Mouse (Mus musculus) liver, embryonic 15.5 days (tissue): ENCODE measurements around the gene Zg16. TPM values are rescaled to one million over a fixed set of nuclear protein-coding genes. Genes with fewer than 3 reads are reported as not detected.

Source experiments
- microRNA-seq: library from miRNA; unstranded; fragments of <30 nt; microRNA quantifications from one replicate; pipeline ENCODE4, GENCODE M21; 2016
- polyA plus RNA-seq: library from polyadenylated mRNA; unstranded; fragments of >200 nt; fragmentation: Nextera tagmentation; extraction: Ambion mirVana; gene quantifications from 2 replicates; pipeline ENCODE4 v1.2.1, GENCODE M21; 2015

Gene Zg16
- polyA plus RNA-seq, 1 experiment from 2014 or later = 0.33 TPM

Small RNAs within 50 kb of the gene (microRNA-seq; reads per million reads assigned to microRNA genes)
- not detected for gene Gm44343

Other genes with a start within 250 kb of the Zg16 start
- gene Doc2a, start 239.9 kb downstream of the Zg16 start, polyA plus RNA-seq = 0.09 TPM in 1 of 2 replicates, not detected in the other
- gene Hirip3, start 225.4 kb downstream of the Zg16 start, polyA plus RNA-seq = 8.6 and 13.6 TPM in 2 replicates
- 29.4 and 33.9 TPM in 2 replicates for gene Ino80e, start 225.0 kb downstream of the Zg16 start, polyA plus RNA-seq
- 11.3 and 12.9 TPM in 2 replicates for gene Taok2, start 202.6 kb downstream of the Zg16 start, polyA plus RNA-seq
- gene Tmem219, start 164.4 kb downstream of the Zg16 start, polyA plus RNA-seq = 17.0 and 19.3 TPM in 2 replicates
- gene Kctd13, start 158.4 kb downstream of the Zg16 start, polyA plus RNA-seq = 4.1 and 5.0 TPM in 2 replicates
- gene Asphd1, start 137.7 kb downstream of the Zg16 start, polyA plus RNA-seq = not detected in 2 replicates
- gene Sez6l2, start 136.8 kb downstream of the Zg16 start, polyA plus RNA-seq = 0.07 and 0.12 TPM in 2 replicates
- 44.8 and 51.7 TPM in 2 replicates for gene Cdipt, start 111.4 kb downstream of the Zg16 start, polyA plus RNA-seq
- 0.46 and 0.63 TPM in 2 replicates for gene Cdiptos, start 111.2 kb downstream of the Zg16 start, polyA plus RNA-seq
- gene Mvp, start 72.7 kb downstream of the Zg16 start, polyA plus RNA-seq = 9.2 TPM in 2 replicates
- not detected in 2 replicates for gene Pagr1b, start 70.8 kb downstream of the Zg16 start, polyA plus RNA-seq
- 32.8 and 39.1 TPM in 2 replicates for gene Pagr1a, start 70.0 kb downstream of the Zg16 start, polyA plus RNA-seq
- 3.6 and 4.0 TPM in 2 replicates for gene Gm42742, start 66.2 kb downstream of the Zg16 start, polyA plus RNA-seq
- 0.13 and 0.56 TPM in 2 replicates for gene Prrt2, start 66.1 kb downstream of the Zg16 start, polyA plus RNA-seq
- 38.1 and 45.7 TPM in 2 replicates for gene Maz, start 60.3 kb downstream of the Zg16 start, polyA plus RNA-seq
- gene Kif22, start 44.9 kb downstream of the Zg16 start, polyA plus RNA-seq = 108 and 111 TPM in 2 replicates
- 8.2 and 9.5 TPM in 2 replicates for gene AI467606, start 4.0 kb upstream of the Zg16 start, polyA plus RNA-seq
- 65.5 and 76.7 TPM in 2 replicates for gene Qprt, start 34.9 kb upstream of the Zg16 start, polyA plus RNA-seq
- gene Spn, start 50.5 kb upstream of the Zg16 start, polyA plus RNA-seq = 6.7 and 6.8 TPM in 2 replicates
- gene Cd2bp2, start 108.7 kb upstream of the Zg16 start, polyA plus RNA-seq = 18.0 and 21.5 TPM in 2 replicates
- 17.1 and 18.2 TPM in 2 replicates for gene Tbc1d10b, start 121.1 kb upstream of the Zg16 start, polyA plus RNA-seq
- 67.8 and 89.3 TPM in 2 replicates for gene Mylpf, start 121.6 kb upstream of the Zg16 start, polyA plus RNA-seq
- gene Zfp553, start 145.7 kb upstream of the Zg16 start, polyA plus RNA-seq = 6.3 and 6.8 TPM in 2 replicates
- gene Sept1, start 145.8 kb upstream of the Zg16 start, polyA plus RNA-seq = 9.4 and 9.7 TPM in 2 replicates
- 13.8 and 15.0 TPM in 2 replicates for gene Zfp771, start 156.9 kb upstream of the Zg16 start, polyA plus RNA-seq
- 74.2 and 84.8 TPM in 2 replicates for gene Dctpp1, start 173.4 kb upstream of the Zg16 start, polyA plus RNA-seq
- gene Sephs2, start 186.7 kb upstream of the Zg16 start, polyA plus RNA-seq = 162 and 175 TPM in 2 replicates
- 6.2 and 7.3 TPM in 2 replicates for gene Itgal, start 208.9 kb upstream of the Zg16 start, polyA plus RNA-seq